Mouse (Mus musculus) lung, postnatal 4 days (tissue): ENCODE results near the gene Cep131.
A peak's percentile ranks its signal among the peaks of the same experiment; 100 is the strongest.

Experiments
- DNase-seq, 2 experiments: peaks; one replicate each; pipeline ENCODE4 v3.0.0; 2021

Cep131 gene

GRCm38 (mm10) chr11:120086702-120087152 is at the start of gene Cep131:
Gene Cep131, minus strand, starts transcription at chr11:120086827.
- peak; percentile 98 to 99 for DNase-seq

GRCm38 (mm10) chr11:120136195-120136594 is 49.6 kb upstream of the Cep131 start:
- DNase-seq, result no peak

- DNase-seq, result no peak
Observed at GRCm38 (mm10) chr11:120134847-120135530, 48.4 kb upstream of the Cep131 start.

- no peak for DNase-seq
Observed at GRCm38 (mm10) chr11:120134148-120134547, 47.5 kb upstream of the Cep131 start.

GRCm38 (mm10) chr11:120129281-120129680 is 42.7 kb upstream of the Cep131 start:
- DNase-seq, result no peak

GRCm38 (mm10) chr11:120126845-120127244 is 40.2 kb upstream of the Cep131 start:
- no peak for DNase-seq

- no peak for DNase-seq
Observed at GRCm38 (mm10) chr11:120122126-120122525, 35.5 kb upstream of the Cep131 start.

GRCm38 (mm10) chr11:120120642-120121420 is 34.2 kb upstream of the Cep131 start:
- DNase-seq, result peak; percentile 76 to 78

- no peak for DNase-seq
Observed at GRCm38 (mm10) chr11:120119936-120120541, 33.4 kb upstream of the Cep131 start.

GRCm38 (mm10) chr11:120119108-120119507 is 32.5 kb upstream of the Cep131 start:
- DNase-seq, result no peak

- no peak for DNase-seq
Observed at GRCm38 (mm10) chr11:120117626-120118025, 31.0 kb upstream of the Cep131 start.

- no peak for DNase-seq
Observed at GRCm38 (mm10) chr11:120114488-120115215, 28.0 kb upstream of the Cep131 start.

GRCm38 (mm10) chr11:120112136-120112535 is 25.5 kb upstream of the Cep131 start:
- DNase-seq, result peak; percentile 65 to 85

GRCm38 (mm10) chr11:120111033-120111432 is 24.4 kb upstream of the Cep131 start:
- DNase-seq, result peak; percentile 58 to 69

GRCm38 (mm10) chr11:120110554-120110953 is 23.9 kb upstream of the Cep131 start:
- no peak for DNase-seq

GRCm38 (mm10) chr11:120109558-120110210 is 23.1 kb upstream of the Cep131 start:
- DNase-seq, result no peak

GRCm38 (mm10) chr11:120107796-120108195 is 21.2 kb upstream of the Cep131 start:
- no peak for DNase-seq

GRCm38 (mm10) chr11:120107026-120107425 is 20.4 kb upstream of the Cep131 start:
- DNase-seq, result no peak

- DNase-seq, result no peak
Observed at GRCm38 (mm10) chr11:120103431-120103997, 16.9 kb upstream of the Cep131 start.

- peak; percentile 56 to 77 for DNase-seq
Observed at GRCm38 (mm10) chr11:120101036-120101435, 14.4 kb upstream of the Cep131 start.

GRCm38 (mm10) chr11:120098588-120099511 is 12.2 kb upstream of the Cep131 start, which contains the start of the genes Tepsin and Ndufaf8:
Gene Tepsin, minus strand, starts transcription at chr11:120098731.
Gene Ndufaf8, plus strand, starts transcription at chr11:120098928.
- DNase-seq, result peak; percentile 98 to 100
